Mouse (Mus musculus) small intestine, adult 2 months (tissue): Measurements from ENCODE around the gene Atp6v0a1.

Experiments
- CTCF ChIP-seq: fragments of 200-500 bp; IDR thresholded peaks from 2 replicates; pipeline ENCODE4 v1.5.1; 2012; ENCODE audit warnings: low read depth, mild to moderate bottlenecking, control low read depth, inconsistent platforms, low read length, moderate library complexity, mixed read lengths; ENCODE audit not compliant: insufficient replicate concordance, insufficient read length; ENCODE audit errors: extremely low read depth
- POLR2A ChIP-seq: fragments of 200-500 bp; IDR thresholded peaks from 2 replicates; pipeline ENCODE4 v1.6.1; 2012; ENCODE audit warnings: low read depth, mild to moderate bottlenecking, control low read depth, inconsistent platforms, low read length, moderate library complexity

DNA sequence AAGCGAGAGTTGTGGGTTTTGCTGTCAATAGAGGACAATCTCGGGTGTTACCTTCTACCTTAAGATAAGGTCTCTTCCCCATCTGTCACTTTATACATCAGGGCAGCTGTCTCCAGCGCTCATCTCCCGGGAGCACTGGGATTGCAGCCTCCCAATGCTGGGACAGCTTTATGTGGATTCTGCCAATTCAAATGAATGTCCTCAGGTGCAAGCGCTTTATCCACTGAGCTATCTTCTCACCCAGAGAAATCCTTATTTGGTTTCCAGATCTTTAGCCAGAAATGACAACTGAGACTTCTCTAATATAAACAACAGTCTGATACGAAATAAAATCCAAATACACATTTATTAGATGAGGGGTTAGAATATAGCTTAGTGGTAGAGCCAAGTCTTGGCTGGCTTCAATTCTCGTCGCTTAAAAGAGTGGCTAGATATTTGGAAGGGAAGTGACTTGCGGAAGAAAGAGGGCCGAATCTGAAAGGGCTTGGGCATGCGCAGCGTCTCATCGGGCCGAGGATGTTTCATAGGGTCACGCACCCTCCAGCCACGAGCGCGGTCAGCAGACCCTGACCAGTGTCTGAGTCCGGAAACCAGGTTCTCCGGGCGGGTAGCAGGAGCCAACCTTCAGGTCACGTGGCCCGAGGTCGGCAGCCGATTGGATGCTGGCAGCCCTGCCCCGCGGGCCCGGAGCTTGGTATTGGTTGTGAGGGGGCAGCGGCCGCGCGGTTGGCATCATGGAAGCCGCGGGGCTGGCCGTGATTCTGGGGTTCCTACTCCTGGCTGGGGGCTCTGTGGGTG, 60.3 kb downstream of the Atp6v0a1 start, which contains the start of gene Naglu:
- TF ChIP-seq CTCF: no peak
- peak; percentile 57 for TF ChIP-seq POLR2A
